Mouse (Mus musculus) G1E (cell line): ENCODE results near the gene Gpx2.

Experiments used
- CTCF ChIP-seq: IDR thresholded peaks from 2 replicates; pipeline ENCODE4 v1.5.1; 2012; ENCODE audit warnings: low read depth, low read length, inconsistent platforms, mixed read lengths
- GATA2 ChIP-seq: IDR thresholded peaks from 2 replicates; pipeline ENCODE4 v1.6.1; 2012; ENCODE audit warnings: low read depth, low read length, inconsistent platforms, borderline replicate concordance

GRCm38 (mm10) chr12:76765354-76765851 is 30.0 kb downstream of the Gpx2 start, which contains the start of the genes Churc1 and Fntb:
- no peak for TF ChIP-seq CTCF
- TF ChIP-seq GATA2, result no peak
